Comparison of ENCODE assay signal across 15 mouse cellular contexts in genomic region chr3:96834587-96835348, GRCm38 (mm10). TPM values are rescaled to one million over a fixed set of nuclear protein-coding genes. Genes with fewer than 3 reads are reported as not detected.
"Had no signal": no experiment of that assay in that cellular context is flagged by ENCODE, and none has a peak within 500 bp of the region (broad histone marks: within the 10 kb centered on the region; RNA-seq: fewer than 3 reads in every experiment).

No protein-coding gene starts in this region.

- H3K4me3 ChIP-seq: hindbrain, embryonic 15.5 days; limb, embryonic 13.5 days; midbrain, embryonic 12.5 days; myocyte; neural tube, embryonic 15.5 days had no signal

- H3K4me2 ChIP-seq: hindbrain, embryonic 15.5 days; limb, embryonic 13.5 days; midbrain, embryonic 12.5 days; neural tube, embryonic 15.5 days had no signal

- ATAC-seq: lung, postnatal 0 days had no signal

- H3K9ac ChIP-seq: hindbrain, embryonic 15.5 days; limb, embryonic 13.5 days; liver, embryonic 14.5 days; midbrain, embryonic 12.5 days; neural tube, embryonic 15.5 days had no signal

- H3K36me3 ChIP-seq: hindbrain, embryonic 15.5 days; limb, embryonic 13.5 days; midbrain, embryonic 12.5 days; neural tube, embryonic 15.5 days had no signal

- H3K9me3 ChIP-seq: hindbrain, embryonic 15.5 days; limb, embryonic 13.5 days; midbrain, embryonic 12.5 days; neural tube, embryonic 15.5 days had no signal

- DNase-seq: layer of hippocampus, adult 9-11 months; left cerebral cortex, postnatal 4 days; lung, adult 18-20 months; lung, postnatal 4 days; spleen, adult 18-20 months; thymus, postnatal 36 days had no signal

- H3K27ac ChIP-seq: hindbrain, embryonic 15.5 days; limb, embryonic 13.5 days; liver, embryonic 14.5 days; midbrain, embryonic 12.5 days; neural tube, embryonic 15.5 days had no signal

- H3K27me3 ChIP-seq: hindbrain, embryonic 15.5 days; limb, embryonic 13.5 days; midbrain, embryonic 12.5 days; neural tube, embryonic 15.5 days had no signal

- H3K4me1 ChIP-seq: hindbrain, embryonic 15.5 days; limb, embryonic 13.5 days; midbrain, embryonic 12.5 days; neural tube, embryonic 15.5 days had no signal

RNA-seq across cellular contexts. Expression of gene Cd160, which starts 5.6 kb away (rescaled TPM):
- total RNA-seq: left cerebral cortex, postnatal 4 days had no signal

RNA-seq across cellular contexts. Expression of gene Pdzk1, which starts 5.7 kb away (rescaled TPM):
- total RNA-seq: left cerebral cortex, postnatal 4 days had no signal
- polyA plus RNA-seq: limb, embryonic 13.5 days; midbrain, embryonic 12.5 days; neural tube, embryonic 11.5 days; stomach, embryonic 14.5 days had no signal
